ENCODE assay signal across 8 mouse cellular contexts in the genomic region with DNA sequence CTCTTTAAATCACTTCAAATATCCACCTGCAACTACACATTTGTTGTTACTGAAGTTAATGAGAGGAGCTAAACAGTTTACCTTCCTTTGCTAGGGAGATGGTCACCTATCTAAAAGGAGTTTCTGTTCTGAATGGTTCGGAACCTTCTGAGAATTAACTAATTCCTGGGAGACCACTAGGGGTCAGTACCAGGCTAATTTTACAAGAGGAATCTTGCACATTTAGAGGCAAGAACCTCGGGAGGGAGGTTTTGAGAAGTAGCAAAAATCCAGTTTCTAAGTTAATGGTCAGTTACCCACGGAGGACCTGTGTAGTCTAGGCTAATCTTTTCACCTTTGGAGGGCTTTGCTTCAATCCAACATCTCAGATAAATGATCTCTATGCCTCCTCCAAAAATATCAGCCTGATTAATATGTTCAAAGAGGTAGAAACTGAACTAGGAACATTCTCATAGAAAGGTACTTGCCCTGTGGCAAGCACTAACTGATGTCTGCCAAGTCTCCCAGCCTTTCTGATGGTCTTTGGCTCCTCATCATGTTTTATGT. TPM values are rescaled to one million over a fixed set of nuclear protein-coding genes. Genes with fewer than 3 reads are reported as not detected.
A peak's percentile ranks its signal among the peaks of the same experiment; 100 is the strongest.
DNase-seq lines count a peak whose midpoint lies in the region; ATAC-seq lines count a peak whose summit lies in the region.

No protein-coding gene starts in this region.

- no peak overlapping the region for H3K4me3 ChIP-seq in forebrain, embryonic 11.5 days (ENCODE audit: low read depth, low read length)
- no peak overlapping the region for H3K4me3 ChIP-seq in forebrain, embryonic 16.5 days (replicated peaks; ENCODE audit: low read length)
- no peak overlapping the region for H3K4me3 ChIP-seq in intestine, embryonic 15.5 days (replicated peaks)

- no peaks in the 10 kb centered on the region for H3K36me3 ChIP-seq in forebrain, embryonic 11.5 days (ENCODE audit: control insufficient read depth, insufficient read depth, low read length)
- H3K36me3 ChIP-seq in forebrain, embryonic 16.5 days (ENCODE audit: control insufficient read depth, insufficient read depth), result no peaks in the 10 kb centered on the region
- no peaks in the 10 kb centered on the region for H3K36me3 ChIP-seq in intestine, embryonic 15.5 days

- peak overlapping the region; percentile 15; the same call in 1 of the 2 replicates for H3K4me2 ChIP-seq in forebrain, embryonic 11.5 days (ENCODE audit: low read depth, low read length, severe bottlenecking)
- no peak overlapping the region for H3K4me2 ChIP-seq in forebrain, embryonic 16.5 days (ENCODE audit: low read length)
- H3K4me2 ChIP-seq in intestine, embryonic 15.5 days (replicated peaks), result no peak overlapping the region

- H3K27me3 ChIP-seq in forebrain, embryonic 11.5 days (ENCODE audit: control insufficient read depth, insufficient read depth, low read length), result peaks cover 65% of the 10 kb centered on the region
- H3K27me3 ChIP-seq in forebrain, embryonic 16.5 days (replicated peaks; ENCODE audit: control insufficient read depth, insufficient read depth, low read length), result peaks cover 57% of the 10 kb centered on the region
- peaks cover 66% of the 10 kb centered on the region for H3K27me3 ChIP-seq in intestine, embryonic 15.5 days (replicated peaks)

- H3K27ac ChIP-seq in forebrain, embryonic 11.5 days (ENCODE audit: low read depth, low read length), result no peak overlapping the region
- H3K27ac ChIP-seq in forebrain, embryonic 16.5 days (ENCODE audit: low read length), result no peak overlapping the region
- no peak overlapping the region for H3K27ac ChIP-seq in intestine, embryonic 15.5 days

- 6% methylated on average over 3 of the region's 3 CpGs for WGBS in forebrain, embryonic 11.5 days
- WGBS in forebrain, embryonic 16.5 days, result under 1% methylated on average over 3 of the region's 3 CpGs
- 3% methylated on average over 3 of the region's 3 CpGs for WGBS in intestine, embryonic 15.5 days

- intact Hi-C loops in gastrocnemius, postnatal 14 days (cut with DNase I; ENCODE audit: low total_unique reads), result loop anchor here (5.0 to 10.0 kb wide), 4 partner anchors 247 to 589 kb away; a partner anchor contains a TSS

- no peaks in the 10 kb centered on the region for H3K9me3 ChIP-seq in forebrain, embryonic 11.5 days (ENCODE audit: control insufficient read depth, low read length)
- no peaks in the 10 kb centered on the region for H3K9me3 ChIP-seq in forebrain, embryonic 16.5 days (ENCODE audit: control insufficient read depth, low read length)
- no peaks in the 10 kb centered on the region for H3K9me3 ChIP-seq in intestine, embryonic 15.5 days

- no peak overlapping the region for H3K9ac ChIP-seq in forebrain, embryonic 11.5 days (ENCODE audit: low read length)
- no peak overlapping the region for H3K9ac ChIP-seq in forebrain, embryonic 16.5 days (replicated peaks; ENCODE audit: low read depth, low read length)
- no peak overlapping the region for H3K9ac ChIP-seq in intestine, embryonic 15.5 days

- no peak for ATAC-seq in forebrain, embryonic 11.5 days (replicated peaks; ENCODE audit: low FRiP score)
- no peak for ATAC-seq in forebrain, embryonic 16.5 days
- ATAC-seq in intestine, embryonic 15.5 days, result 0 out of 2 replicates have a peak, but pooled peaks have one; percentile 40

- H3K4me1 ChIP-seq in forebrain, embryonic 11.5 days (replicated peaks; ENCODE audit: control insufficient read depth, insufficient read depth, low read length), result peaks cover 4% of the 10 kb centered on the region; the same call in 1 of the 2 replicates
- peaks cover 8% of the 10 kb centered on the region; the same call in 1 of the 2 replicates for H3K4me1 ChIP-seq in forebrain, embryonic 16.5 days (replicated peaks; ENCODE audit: control insufficient read depth, insufficient read depth, low read length)
- H3K4me1 ChIP-seq in intestine, embryonic 15.5 days (replicated peaks), result no peaks in the 10 kb centered on the region; the same call in 1 of the 2 replicates

- no peak for DNase-seq in forebrain, embryonic 11.5 days (ENCODE audit: low spot score)
- DNase-seq in urinary bladder, postnatal 14 days (ENCODE audit: low spot score), result peak; percentile 18
- no peak for DNase-seq in urinary bladder, adult 18-20 months (ENCODE audit: low spot score in 2 of 2)
- DNase-seq in skeletal muscle tissue, adult 2 months (ENCODE audit: low read depth, low spot score), result peak; percentile 25
- no peak for DNase-seq in gastrocnemius, postnatal 14 days
- DNase-seq in kidney, adult 11 months, result no peak

RNA-seq across cellular contexts. Expression of a gene that starts 12.9 kb away (rescaled TPM):
- 34.3 and 35.3 TPM in 2 replicates for polyA plus RNA-seq in forebrain, embryonic 11.5 days (2014; fragmentation: Nextera tagmentation; extraction: Ambion mirVana)
- 8.5 and 17.0 TPM in 2 replicates for polyA plus RNA-seq in forebrain, embryonic 16.5 days (2015; fragmentation: Nextera tagmentation; extraction: Ambion mirVana)
- 0.15 and 0.20 TPM in 2 replicates for polyA plus RNA-seq in intestine, embryonic 15.5 days (2015; fragmentation: Nextera tagmentation; extraction: Ambion mirVana)
- not detected for total RNA-seq in gastrocnemius, postnatal 14 days (2021)

RNA-seq across cellular contexts. Expression of a gene that starts 21.2 kb away (rescaled TPM):
- 44.3 and 47.7 TPM in 2 replicates for polyA plus RNA-seq in forebrain, embryonic 11.5 days (2014; fragmentation: Nextera tagmentation; extraction: Ambion mirVana)
- 23.0 and 26.4 TPM in 2 replicates for polyA plus RNA-seq in forebrain, embryonic 16.5 days (2015; fragmentation: Nextera tagmentation; extraction: Ambion mirVana)
- polyA plus RNA-seq in intestine, embryonic 15.5 days (2015; fragmentation: Nextera tagmentation; extraction: Ambion mirVana), result 38.1 and 38.9 TPM in 2 replicates
- total RNA-seq in gastrocnemius, postnatal 14 days (2021), result 10 to 100 TPM; 15.0 to 16.0 TPM

Comparison
In these comparisons a context has a peak if more than half of its experiments do, and no peak if none do; other contexts are left out.
1. DNase-seq: peak in urinary bladder, postnatal 14 days (single experiment) and skeletal muscle tissue, adult 2 months (single experiment); none in forebrain, embryonic 11.5 days (single experiment), urinary bladder, adult 18-20 months (0 of 2), gastrocnemius, postnatal 14 days (single experiment) and kidney, adult 11 months (single experiment).